Mouse (Mus musculus) kidney, adult 9 months (tissue): ENCODE measurements at regions not wholly inside any gene's neighbourhood (a gene's known extent, or its start where the extent isn't known, plus 50 kb on each side); places are given as distances from the start of the nearest gene placed in this dataset.

Experiments used
- DNase-seq: peaks from one replicate; pipeline ENCODE4 v3.0.0; 2022

DNA sequence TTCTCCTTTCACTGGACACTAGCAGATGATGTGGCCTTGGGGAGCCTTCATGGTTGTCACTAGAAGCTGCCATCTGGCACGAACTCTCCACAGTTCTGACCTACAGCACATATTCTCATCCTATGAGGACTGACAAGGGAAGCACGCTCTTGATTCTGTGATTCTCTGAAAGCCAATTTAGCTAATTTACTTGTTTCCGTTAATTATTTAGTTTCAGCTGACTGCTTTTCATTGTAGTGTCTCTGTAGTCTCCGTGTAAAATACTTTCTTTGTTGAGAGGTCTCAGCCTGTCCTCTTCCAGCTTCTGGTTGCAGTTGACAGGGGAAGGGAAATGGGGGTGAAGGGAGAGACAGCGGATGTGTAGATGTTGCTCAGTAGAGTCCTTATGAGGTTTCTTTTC, 102.9 kb upstream of the Sp4 start:
- no peak for DNase-seq

DNA sequence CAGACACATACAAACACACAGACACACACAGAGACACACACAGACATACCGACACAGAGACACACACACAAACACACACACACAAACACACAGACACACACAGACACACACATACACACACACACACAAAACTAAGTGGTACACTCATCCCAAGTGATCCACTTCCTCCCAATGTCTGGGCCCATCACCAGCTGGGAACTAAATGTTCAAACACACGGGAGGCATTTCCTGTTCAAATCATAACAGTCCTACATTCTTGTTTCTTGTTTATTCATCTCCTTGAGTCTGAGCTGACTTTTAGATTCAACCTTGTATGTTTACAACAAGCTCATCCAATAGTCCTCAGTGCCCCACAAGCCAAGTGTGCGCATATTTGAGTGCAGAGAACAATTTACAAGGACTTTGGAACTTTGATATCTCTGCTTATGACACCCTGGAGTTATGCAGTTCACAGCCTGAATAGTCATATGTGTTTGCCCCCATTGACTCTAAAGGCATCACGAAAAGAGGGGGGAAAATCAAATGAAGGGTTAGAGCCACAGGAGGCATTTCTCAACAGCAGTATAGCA, 102.4 kb upstream of the Sp4 start:
- no peak for DNase-seq

DNA sequence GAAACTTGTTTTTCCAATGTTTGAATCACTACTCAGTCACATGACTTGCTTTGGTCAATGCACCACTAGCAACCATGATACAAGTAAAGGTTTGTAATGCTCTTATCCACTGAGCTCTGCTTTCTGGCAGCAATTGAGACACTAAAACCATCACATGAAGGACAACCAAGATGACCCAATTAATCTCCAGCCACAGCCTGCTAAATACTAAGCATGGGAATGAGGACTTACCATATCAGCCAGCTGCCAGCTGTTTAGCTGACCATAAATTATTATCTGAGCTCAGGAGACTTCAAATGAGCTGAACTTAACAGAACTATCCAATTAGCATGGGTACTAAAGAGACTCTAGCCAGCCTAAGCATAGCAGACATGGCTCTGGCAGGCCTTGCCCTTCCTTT, 100.1 kb upstream of the Sp4 start:
- DNase-seq = no peak

DNA sequence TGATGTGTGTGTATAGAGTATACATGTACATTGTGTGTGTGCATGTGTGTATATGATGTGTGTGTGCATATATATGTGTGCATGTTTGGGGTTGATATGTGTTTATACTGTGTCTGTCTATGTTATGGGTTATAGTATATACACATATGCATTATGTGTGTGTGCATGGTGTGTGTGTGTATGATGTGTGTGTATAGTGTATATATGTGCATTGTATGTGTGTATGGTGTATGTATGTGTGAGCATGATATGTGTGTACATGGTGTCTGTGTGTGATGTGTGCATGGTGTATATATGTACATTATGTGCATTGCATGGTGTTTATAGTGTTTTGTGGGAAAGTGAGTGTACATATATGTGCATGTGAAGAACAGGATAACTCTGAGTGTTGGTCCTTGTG, 90.4 kb upstream of the Sp4 start:
- DNase-seq = no peak

DNA sequence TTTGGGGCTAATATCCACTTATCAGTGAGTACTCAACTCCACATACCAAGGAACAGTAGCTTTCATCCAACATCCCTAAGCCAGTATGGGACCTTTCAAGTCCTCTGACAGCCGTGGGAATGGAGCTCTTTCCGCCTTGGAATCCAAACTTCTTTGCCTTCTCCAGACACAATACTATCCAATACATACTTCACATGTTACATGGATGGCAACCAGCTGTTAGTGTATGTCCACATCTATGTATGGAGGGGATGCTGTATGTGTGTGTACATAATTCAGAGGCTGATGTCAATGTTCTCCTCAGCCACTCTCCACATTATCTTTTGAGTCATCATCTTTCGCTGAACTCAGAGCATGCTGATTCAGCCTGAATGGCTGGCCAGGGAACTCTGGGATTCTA, 79.8 kb upstream of the Sp4 start:
- DNase-seq = no peak

DNA sequence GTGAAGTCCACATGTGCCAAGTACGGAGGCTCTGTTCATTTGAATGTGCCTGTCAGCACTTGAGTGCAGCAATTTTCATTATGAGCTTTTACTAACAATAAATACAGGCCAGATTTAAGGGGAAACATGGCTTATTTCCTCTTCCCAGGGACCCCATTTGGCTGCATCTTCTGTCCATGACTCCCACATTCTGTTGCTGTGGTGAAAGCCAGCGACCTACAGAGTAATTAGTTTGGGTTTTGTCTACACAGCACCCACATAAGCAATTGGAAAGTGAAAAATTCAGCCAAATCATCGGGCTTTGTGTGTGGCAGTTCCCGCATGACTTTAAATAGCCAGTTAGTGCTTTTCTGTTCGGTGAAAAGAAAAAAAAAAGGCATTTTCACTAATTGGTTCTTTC, 76.7 kb upstream of the Sp4 start:
- DNase-seq = no peak

DNA sequence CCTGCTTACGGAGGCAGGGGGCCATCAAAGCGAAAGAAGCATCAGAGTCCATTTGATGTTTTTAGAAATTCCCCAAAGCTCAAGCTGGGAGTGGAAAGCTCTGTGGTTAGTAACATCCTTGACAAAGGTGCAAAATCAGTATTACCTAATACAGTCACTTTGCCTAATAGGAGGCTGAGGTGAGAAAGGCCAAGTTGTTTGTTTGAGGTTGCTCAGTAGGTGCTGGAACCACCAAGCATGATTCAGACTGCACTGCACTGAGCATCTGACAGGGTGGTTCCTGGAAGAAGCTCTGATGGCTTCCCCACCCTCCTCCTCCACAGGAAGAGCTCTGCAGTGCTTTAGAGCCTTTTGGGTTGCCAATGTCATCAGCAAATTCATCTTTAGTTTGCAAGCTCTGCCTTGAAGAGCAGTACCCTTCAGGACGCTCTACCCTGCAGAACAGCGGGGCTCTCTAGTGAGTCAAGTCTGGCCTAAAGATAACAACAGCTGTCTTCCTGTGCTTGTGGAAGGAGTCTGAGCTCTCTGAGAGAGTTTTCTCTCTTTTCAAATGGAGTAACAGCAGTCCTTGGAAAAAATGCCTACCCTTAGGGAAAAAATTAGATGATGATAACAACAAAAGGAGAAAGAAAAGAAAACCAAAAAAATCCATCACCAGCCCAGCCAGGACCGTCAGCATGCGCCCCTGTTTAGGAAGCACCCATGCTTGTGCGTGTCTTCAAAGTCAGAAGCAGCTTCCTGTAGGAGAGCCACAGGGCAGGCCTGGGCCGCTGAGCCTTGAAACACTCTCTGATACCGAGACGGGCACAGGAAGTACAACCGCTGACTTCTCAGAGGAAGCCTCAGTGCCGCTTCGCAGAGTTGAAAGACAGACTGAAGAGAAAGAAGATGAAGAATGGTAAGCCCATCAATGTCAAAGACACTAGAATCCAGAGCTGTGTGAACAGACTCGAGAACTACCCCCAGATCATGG, 75.6 kb upstream of the Sp4 start:
- DNase-seq = no peak

DNA sequence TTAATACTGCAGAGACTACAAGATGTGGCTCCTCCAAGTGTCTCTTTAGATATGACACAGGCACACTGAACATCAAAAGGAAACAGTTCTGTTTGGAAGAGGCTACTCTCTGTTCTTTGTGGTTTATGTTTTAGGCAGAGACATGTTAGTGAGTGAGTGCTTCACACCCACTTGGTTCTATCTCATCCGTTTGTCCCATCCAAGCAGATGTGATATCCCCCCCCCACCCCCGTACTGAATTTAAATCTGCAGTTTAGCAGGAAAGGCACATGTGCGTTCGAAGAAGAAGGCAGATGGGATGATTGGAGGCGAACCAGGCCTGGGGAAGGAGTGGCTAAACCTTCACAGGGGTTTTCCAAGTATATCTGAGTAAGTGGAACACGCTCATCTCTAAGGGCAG, 72.0 kb upstream of the Sp4 start:
- no peak for DNase-seq

DNA sequence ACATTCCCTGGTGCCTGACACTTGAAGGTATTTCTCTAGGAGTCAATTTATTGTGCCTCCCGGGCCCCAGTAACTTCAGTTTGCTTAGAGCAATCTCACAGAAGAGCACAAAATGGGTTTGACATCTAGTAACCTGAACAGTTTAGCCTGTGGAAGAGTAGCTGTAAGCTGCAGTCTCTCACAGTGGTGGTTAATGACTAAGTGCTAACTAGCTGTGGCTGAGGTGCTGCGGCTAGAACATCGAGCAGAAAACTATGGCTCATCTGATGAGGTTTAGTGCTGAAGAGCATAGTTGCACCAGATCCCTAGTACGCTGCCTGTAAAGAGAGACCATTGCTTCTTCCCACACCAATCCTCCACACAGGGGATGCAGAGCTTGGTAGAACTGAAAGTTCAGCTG, 70.7 kb upstream of the Sp4 start:
- no peak for DNase-seq

DNA sequence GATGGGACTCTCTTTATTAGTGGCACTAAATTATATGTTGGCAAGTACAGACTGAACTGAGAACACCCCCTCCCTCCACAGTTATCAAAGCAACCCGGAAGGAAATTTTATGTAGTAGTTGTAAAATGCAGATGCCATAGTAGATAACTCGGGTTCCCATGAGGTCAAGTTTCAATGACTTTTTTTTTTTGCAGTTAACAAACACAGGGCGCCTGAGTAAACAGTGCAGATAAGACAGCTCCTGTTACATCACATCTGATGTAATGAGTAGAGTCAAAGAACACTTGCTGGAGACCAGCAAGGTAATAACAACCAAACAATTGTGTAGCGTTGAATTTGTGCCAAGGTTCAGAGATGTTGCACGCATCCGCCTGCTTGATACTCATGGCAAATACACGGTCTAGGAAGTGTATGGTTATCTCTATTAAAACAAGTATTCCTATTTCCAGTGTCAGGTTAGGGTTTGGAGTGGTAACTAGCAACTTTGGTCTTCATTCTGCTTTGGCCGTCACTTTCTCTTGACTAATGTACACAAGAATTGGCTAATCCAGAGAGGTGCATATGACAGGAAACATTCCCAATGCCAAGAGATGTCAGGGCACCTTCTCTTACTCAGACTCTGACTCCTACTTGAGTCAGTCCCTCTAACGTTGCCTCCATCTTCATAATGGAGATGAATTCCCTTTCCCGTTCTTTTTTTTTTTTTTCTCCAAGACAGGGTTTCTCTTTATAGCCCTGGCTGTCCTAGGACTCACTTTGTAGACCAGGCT, 66.3 kb upstream of the Sp4 start:
- DNase-seq = no peak

DNA sequence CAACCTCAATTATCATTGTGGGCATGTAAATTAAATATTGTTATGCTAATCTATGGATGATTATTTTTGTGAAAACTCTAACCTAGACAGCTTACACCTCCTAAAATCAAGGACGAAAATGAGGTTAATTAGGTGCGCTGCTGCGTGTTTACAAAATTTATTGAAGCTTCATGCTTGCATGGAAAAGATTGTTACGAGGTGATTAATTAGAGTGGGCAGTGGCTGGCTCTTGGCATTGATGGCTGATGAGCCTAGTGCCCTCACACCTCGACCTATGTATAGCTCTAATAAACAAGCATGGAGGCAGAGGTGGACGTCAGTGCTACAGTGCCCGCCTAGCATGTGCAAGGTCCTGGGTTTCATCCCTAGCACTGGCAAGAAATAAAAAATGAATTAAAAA, 51.6 kb upstream of the Sp4 start:
- no peak for DNase-seq

DNA sequence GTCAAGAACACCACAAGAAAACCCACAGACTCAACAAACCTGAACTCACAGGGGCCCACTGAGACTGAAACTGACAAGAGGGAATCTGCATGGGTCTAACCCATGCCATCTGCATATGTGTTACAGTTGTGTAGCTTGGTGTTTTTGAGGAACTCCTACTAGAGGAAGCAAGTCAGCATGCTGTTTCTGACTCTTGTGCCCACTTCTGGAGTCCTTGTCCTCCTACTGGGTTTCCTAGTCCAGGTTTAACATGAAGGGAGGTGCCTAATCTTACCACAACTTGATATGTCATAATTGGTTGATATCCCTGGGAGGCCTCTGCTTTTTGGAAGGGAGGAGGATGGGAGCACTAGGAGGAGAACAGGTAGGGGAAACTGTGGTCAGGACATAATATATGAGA, 50.2 kb upstream of the Sp4 start:
- DNase-seq = no peak
